Mouse (Mus musculus) intestine, postnatal 0 days (tissue): Measurements from ENCODE around the gene Ybx3. TPM values are rescaled to one million over a fixed set of nuclear protein-coding genes. Genes with fewer than 3 reads are reported as not detected.

Experiments used
- ATAC-seq: fragments of 200-750 bp; cut with Nextera tagmentation; 2 replicates; pipeline ENCODE4 v1.8.0; 2017; ENCODE audit warnings: mild to moderate bottlenecking, moderate TSS enrichment, moderate library complexity
- H3K27ac ChIP-seq: fragments of 300-500 bp; sonication (generic); 2 replicates; pipeline ENCODE4 v1.5.1; 2014; ENCODE audit warnings: mild to moderate bottlenecking, low read depth, low read length, moderate library complexity
- H3K27me3 ChIP-seq: fragments of 300-500 bp; sonication (generic); replicated peaks from 2 replicates; pipeline ENCODE4 v1.6.1; 2014; ENCODE audit warnings: low read length, mixed read lengths; ENCODE audit not compliant: control insufficient read depth, insufficient read depth
- H3K36me3 ChIP-seq: fragments of 300-500 bp; sonication (generic); 2 replicates; pipeline ENCODE4 v1.6.1; 2014; ENCODE audit warnings: mild to moderate bottlenecking, moderate library complexity; ENCODE audit not compliant: control insufficient read depth, insufficient read depth
- H3K4me1 ChIP-seq: fragments of 300-500 bp; sonication (generic); replicated peaks from 2 replicates; pipeline ENCODE4 v1.6.1; 2014; ENCODE audit warnings: antibody characterized with exemption, low read length, mixed read lengths; ENCODE audit not compliant: control insufficient read depth, insufficient read depth
- H3K4me2 ChIP-seq: fragments of 300-500 bp; sonication (generic); replicated peaks from 2 replicates; pipeline ENCODE4 v1.6.1; 2014; ENCODE audit warnings: low read depth, mild to moderate bottlenecking, moderate library complexity
- H3K4me3 ChIP-seq: fragments of 300-500 bp; sonication (generic); 2 replicates; pipeline ENCODE4 v1.5.1; 2014; ENCODE audit warnings: low read depth, low read length
- H3K9ac ChIP-seq: fragments of 300-500 bp; sonication (generic); 2 replicates; pipeline ENCODE4 v1.6.1; 2014; ENCODE audit warnings: mild to moderate bottlenecking, low read depth, low read length
- H3K9me3 ChIP-seq: fragments of 300-500 bp; sonication (generic); 2 replicates; pipeline ENCODE4 v1.6.1; 2016; ENCODE audit warnings: mixed run types; ENCODE audit not compliant: control insufficient read depth
- CTCF ChIP-seq: sonication (generic); IDR thresholded peaks from 2 replicates; pipeline ENCODE4 v1.5.1; 2016; ENCODE audit warnings: low read depth, mild to moderate bottlenecking, control low read depth, antibody characterized with exemption, moderate library complexity
- WGBS: fragments of 180-500 bp; shearing (Covaris S2); extraction: QIAGEN DNeasy Blood & Tissue Kit; methylation state at CpG from one replicate; pipeline ENCODE4 v1.1.7; 2014; 5-methylcytosine and 5-hydroxymethylcytosine counted together
- polyA plus RNA-seq: library from polyadenylated mRNA; unstranded; fragments of >200 nt; fragmentation: Nextera tagmentation; extraction: Ambion mirVana; gene quantifications from 2 replicates; pipeline ENCODE4 v1.2.1, GENCODE M21; 2015

The Ybx3 gene
- polyA plus RNA-seq, 1 experiment from 2014 or later, result 39.9 TPM

GRCm38 (mm10) chr6:131402606-131403005 lies 14.3 kb upstream of the Ybx3 start:
- no peaks in the 10 kb centered on the region for H3K36me3 ChIP-seq
- ATAC-seq, result no peak
- H3K27ac ChIP-seq, result no peak overlapping the region
- no peak overlapping the region for H3K4me3 ChIP-seq
- H3K9me3 ChIP-seq, result no peaks in the 10 kb centered on the region
- no peaks in the 10 kb centered on the region for H3K27me3 ChIP-seq
- H3K4me1 ChIP-seq, result no peaks in the 10 kb centered on the region
- no peak overlapping the region for H3K4me2 ChIP-seq
- TF ChIP-seq CTCF, result no peak
- no peak overlapping the region for H3K9ac ChIP-seq

GRCm38 (mm10) chr6:131401259-131401658 lies 13.0 kb upstream of the Ybx3 start:
- Histone ChIP-seq H3K36me3 (no peaks in the 10 kb centered on the region), H3K9ac (no peak overlapping the region), H3K9me3 (no peaks in the 10 kb centered on the region), H3K27ac (no peak overlapping the region), H3K27me3 (no peaks in the 10 kb centered on the region), H3K4me3 (no peak overlapping the region), H3K4me2 (no peak overlapping the region), H3K4me1 (no peaks in the 10 kb centered on the region)
- WGBS, result 85% methylated on average over 2 of the region's 2 CpGs
- ATAC-seq, result no peak
- TF ChIP-seq CTCF, result no peak

- no peaks in the 10 kb centered on the region for H3K36me3 ChIP-seq
- no peaks in the 10 kb centered on the region for H3K4me1 ChIP-seq
- TF ChIP-seq CTCF, result no peak
- H3K9me3 ChIP-seq, result no peaks in the 10 kb centered on the region
- H3K9ac ChIP-seq, result no peak overlapping the region
- H3K4me2 ChIP-seq, result no peak overlapping the region
- no peaks in the 10 kb centered on the region for H3K27me3 ChIP-seq
- 25% methylated on average over 1 of the region's 1 CpGs for WGBS
- H3K27ac ChIP-seq, result no peak overlapping the region
- no peak overlapping the region for H3K4me3 ChIP-seq
- ATAC-seq, result peak; percentile 54
Measured at GRCm38 (mm10) chr6:131396650-131397049, 8.4 kb upstream of the Ybx3 start.

DNA sequence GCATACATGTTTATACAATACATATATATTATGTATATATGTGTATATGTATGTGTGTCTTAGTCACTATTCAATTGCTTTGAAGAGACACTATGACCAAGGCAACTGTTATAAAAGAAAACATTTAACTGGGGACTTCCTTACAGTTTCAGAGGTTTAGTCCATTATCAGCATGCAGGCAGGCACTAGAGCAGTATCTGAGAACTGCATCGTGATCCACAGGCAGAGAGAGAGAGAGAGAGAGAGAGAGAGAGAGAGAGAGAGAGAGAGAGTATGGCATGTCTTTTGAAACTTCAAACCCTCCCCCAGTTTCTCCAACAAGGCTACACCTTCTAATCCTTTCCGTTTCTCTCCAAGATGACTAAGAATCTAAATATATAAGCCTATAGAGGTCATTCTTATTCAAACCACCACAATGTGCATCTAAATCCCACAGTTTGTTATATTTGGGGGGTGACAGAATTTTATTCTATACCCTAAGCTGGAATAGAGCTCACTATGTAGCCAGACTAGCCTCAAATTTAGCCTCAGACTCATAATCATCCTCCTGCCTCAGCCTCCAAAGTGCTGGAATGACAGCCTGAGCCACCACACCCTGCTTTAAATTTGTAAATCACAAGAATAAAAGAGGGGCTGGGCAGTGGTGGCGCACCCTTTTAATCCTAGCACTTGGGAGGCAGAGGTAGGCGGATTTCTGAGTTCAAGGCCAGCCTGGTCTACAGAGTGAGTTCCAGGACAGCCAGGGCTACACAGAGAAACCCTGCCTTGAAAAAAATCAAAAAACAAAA lies 5.8 kb upstream of the Ybx3 start:
- Histone ChIP-seq H3K4me3 (no peak overlapping the region), H3K27ac (no peak overlapping the region), H3K4me1 (no peaks in the 10 kb centered on the region), H3K9ac (no peak overlapping the region), H3K27me3 (no peaks in the 10 kb centered on the region), H3K4me2 (no peak overlapping the region), H3K36me3 (no peaks in the 10 kb centered on the region), H3K9me3 (no peaks in the 10 kb centered on the region)
- no peak for TF ChIP-seq CTCF
- WGBS, result 75% methylated on average over 4 of the region's 4 CpGs
- ATAC-seq, result no peak

DNA sequence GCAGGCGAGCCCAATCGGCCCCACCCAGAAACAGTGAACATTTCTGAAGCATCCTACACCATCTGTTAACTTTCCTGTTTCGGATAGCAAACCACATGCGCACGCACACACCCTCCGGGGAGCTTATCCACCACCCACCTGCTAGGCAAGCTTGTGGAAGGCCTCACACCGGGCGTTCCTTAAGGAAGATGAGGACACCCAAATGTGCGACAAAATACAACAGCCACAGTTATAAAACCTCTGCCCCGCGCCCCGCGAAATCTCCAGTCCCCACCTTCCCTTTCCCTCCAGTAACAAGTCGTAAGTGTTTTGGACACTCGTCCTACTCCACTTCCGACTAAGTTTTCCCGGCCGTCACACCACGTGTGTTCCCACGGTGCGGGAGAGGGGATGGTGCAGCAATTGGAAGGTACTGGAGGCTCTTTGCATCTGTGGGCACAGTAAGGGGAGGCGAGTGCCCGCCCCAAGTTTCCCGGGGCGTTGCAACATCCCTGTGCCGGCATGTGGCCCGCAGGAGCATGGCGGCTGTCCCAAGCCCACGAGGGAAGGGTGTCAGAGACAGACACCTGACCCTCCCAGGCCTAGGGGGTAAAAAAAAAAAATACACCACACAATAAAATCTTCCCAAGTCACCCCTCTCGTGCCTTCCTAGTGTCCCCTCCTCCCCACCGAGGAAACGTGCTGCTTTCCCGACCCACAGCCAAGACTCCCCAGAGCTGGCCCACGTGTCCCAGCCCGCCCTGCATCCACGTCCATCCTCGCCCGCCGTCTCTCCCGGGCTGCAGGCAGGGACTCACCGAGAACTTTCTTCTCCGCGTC lies 846 bp downstream of the Ybx3 start:
- H3K27me3 ChIP-seq, result no peaks in the 10 kb centered on the region
- peak overlapping the region; percentile 83 for H3K9ac ChIP-seq
- no peak for TF ChIP-seq CTCF
- peak overlapping the region; percentile 78 for H3K4me3 ChIP-seq
- H3K4me1 ChIP-seq, result peaks cover under 1% of the 10 kb centered on the region; the same call in 1 of the 2 replicates
- no peaks in the 10 kb centered on the region for H3K9me3 ChIP-seq
- WGBS, result under 1% methylated on average over 43 of the region's 43 CpGs
- peak overlapping the region; percentile 91 for H3K27ac ChIP-seq
- H3K4me2 ChIP-seq, result peak overlapping the region; percentile 95
- H3K36me3 ChIP-seq, result no peaks in the 10 kb centered on the region
- ATAC-seq, result peak; percentile 58

GRCm38 (mm10) chr6:131386416-131387019 lies 1.8 kb downstream of the Ybx3 start:
- peak overlapping the region; percentile 95 for H3K4me2 ChIP-seq

More at GRCm38 (mm10) chr6:131386416-131387019, 1.8 kb downstream of the Ybx3 start:
- no peak for ATAC-seq
- no peaks in the 10 kb centered on the region for H3K9me3 ChIP-seq
- H3K4me1 ChIP-seq, result peaks cover 3% of the 10 kb centered on the region; the same call in 1 of the 2 replicates
- H3K4me3 ChIP-seq, result peak overlapping the region; percentile 78
- WGBS, result 36% methylated on average over 9 of the region's 9 CpGs
- H3K36me3 ChIP-seq, result no peaks in the 10 kb centered on the region
- no peak for TF ChIP-seq CTCF
- H3K27ac ChIP-seq, result no peak overlapping the region
- no peak overlapping the region for H3K9ac ChIP-seq
- no peaks in the 10 kb centered on the region for H3K27me3 ChIP-seq
